Mouse (Mus musculus) embryo, embryonic 11 days (tissue): ENCODE measurements at regions not wholly inside any gene's neighbourhood (a gene's known extent, or its start where the extent isn't known, plus 50 kb on each side); places are given as distances from the start of the nearest gene placed in this dataset.

Experiments
- DNase-seq: peaks from one replicate; pipeline ENCODE4 v3.0.0-alpha.2; 2015

DNA sequence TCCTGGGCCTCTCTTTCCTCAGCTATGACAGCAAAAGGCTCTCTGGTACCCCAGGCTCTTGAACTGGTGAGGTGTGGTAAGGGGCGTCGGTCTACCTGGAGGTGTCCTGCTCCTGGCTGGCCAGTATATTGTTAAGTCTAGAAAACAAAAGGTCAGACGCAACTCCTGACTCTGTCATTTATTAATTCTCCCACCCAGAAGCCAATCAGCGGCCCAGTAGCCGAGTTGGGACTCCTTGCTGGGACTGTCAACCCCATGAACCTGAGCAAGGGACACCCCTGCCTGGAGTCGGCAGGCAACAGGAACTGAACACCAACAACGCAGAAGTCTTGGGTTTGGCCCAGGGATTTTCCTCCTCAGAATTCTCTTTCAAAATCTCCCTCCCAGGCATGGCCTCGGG lies 71.1 kb upstream of the Tle3 start:
- DNase-seq = no peak

DNA sequence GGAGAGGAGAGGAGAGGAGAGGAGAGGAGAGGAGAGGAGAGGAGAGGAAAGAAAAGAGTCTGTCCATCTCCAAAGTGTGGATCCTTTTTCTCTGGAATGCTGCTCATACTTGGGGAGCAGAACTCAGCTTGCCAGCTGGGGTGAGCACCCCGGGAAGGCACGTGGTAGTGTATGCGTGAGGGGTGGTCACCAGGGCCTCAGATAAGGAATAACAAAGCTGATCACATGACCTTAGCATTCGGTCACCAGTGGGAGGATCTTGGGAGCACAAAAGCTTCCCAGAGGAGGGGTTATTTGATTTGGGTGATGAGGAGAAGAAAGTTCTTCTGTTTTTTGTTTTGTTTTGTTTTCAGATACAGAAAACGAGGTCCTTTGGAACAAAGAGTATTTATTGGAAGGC lies 69.4 kb upstream of the Tle3 start:
- DNase-seq = no peak

DNA sequence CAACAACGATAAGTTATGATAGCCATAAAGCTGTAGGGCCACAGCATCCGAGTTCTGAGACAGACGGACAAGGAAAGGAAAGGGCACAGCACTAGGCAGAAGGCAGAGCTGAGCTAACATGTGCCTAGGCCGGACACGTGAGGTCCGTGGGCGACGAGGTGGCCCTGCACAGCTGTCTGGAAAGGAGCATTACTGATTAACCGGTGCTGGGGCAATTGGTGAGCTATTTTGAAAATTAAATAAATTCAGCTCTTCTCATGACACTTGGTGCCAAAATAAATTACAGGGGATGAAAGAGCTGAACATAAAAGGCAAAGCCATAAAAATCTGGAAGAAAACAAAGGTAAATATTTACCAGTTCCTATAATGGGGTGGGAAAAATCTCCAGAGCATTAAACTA lies 65.9 kb upstream of the Tle3 start:
- DNase-seq = no peak

DNA sequence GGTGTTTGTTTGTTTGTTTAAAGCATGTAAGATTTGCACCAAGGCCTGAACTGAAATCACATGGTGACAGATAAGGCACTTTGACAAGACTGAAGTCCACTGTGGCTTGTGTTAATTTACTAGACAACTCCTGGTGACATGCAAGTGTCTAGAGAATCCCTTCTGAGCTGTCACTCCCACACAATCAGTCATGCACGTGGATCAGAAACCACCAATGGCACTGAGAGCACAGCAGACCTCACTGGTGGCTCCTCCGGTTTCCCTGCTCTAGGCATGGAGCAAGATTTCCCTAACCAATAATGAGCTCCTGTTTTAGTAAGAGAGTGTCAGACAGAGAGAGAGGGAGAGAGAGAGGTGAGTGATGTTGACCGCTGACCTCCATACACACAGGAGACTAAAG lies 63.1 kb upstream of the Tle3 start:
- no peak for DNase-seq

DNA sequence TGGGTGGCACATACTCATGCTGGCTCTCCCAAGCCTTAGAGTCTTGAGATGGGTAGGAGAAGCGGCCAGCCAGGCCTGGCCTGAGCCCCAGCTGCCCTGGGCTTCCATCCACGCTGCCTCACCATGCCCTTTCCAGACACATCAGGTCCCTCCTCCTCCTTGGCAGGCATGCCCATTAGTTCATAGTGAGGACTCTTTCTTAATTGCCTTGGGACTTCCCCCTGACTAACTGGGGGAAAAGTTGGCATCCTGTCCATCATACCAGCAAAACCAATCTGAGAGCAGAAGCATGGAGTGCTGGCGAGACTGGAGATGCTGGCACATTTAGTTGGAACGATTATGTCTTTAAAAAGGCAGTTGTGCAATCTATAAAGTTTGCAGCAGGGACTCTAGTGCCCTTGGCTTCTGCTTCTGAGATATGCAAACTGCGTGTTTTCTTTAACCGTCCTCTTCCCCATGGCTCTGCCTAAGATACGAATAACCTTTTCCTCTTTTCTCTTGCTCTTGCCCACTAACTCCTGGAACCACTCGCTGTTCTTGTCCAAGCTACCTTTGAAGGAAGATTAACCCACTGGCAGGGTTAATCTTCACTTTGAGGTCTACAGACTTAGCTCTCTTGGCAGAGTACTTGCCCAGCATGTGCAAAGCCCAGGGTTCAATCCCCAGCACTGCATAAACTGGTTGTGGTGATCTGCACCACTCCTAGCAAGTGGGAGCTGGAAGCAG lies 62.2 kb upstream of the Tle3 start:
- DNase-seq = no peak

DNA sequence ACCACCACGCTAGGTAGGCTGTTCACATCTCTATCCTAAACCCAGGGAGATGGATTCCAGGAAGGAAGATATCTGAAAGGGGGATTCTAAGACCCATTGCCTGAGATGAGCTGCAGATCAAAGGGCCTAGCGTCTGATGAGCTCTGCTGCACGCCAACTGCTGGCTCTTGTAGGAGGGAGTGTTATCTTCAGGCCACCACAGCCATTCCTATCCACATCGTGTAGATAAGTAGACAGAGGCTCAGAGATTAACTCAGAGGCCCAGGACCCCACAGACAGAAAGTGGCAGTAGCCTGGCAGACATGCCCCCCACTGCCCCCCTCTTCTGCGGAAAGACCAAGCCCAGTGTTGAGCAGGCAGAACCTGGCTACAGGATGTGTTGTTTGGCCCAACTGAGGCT lies 61.6 kb upstream of the Tle3 start:
- DNase-seq = no peak

DNA sequence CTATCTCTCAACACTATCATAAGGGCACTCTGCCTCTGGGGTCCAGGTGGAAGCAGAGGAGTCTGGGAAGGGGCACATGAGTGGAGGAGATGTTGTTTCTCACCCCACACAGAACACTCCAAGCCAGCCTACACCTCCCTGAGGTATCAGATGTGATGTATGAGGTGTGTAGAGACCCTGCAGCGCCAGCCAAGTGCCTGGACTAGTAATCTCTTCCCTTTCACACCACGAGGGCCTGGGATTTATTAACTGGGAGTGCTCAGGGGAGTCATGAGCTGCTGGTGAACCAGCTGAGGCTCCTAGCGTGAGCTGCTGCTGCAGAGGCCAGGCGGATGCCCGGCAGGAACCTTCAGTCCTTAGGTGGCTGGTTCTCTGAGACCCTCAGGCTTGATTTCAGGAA lies 60.6 kb upstream of the Tle3 start:
- DNase-seq = peak; percentile 68

DNA sequence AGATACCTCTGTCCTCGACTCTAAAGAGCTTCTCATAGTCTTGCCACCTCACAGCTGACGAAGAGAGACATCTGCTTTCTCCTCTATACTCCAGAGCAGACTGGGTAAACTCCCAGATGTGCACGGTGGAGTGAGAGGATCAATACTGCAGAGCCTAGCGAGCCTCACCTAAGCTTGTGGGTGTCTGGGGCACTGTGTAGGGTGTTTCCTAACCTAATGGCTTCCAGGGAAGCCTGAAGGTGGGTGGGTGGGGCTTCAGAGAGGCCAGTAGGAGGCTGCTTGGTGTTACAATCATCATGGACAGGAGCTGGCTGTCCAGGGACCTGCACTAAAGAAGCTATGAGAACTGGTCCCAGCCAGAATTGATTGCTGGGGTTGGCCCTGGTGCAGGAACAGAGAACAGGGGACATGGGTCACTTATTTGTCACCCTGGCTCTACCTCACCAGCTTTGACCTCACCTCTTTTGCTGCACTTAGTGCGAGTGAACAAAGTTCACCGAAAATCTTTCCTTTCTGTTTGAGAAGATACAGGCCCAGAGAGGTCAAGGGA lies 57.5 kb upstream of the Tle3 start:
- no peak for DNase-seq

DNA sequence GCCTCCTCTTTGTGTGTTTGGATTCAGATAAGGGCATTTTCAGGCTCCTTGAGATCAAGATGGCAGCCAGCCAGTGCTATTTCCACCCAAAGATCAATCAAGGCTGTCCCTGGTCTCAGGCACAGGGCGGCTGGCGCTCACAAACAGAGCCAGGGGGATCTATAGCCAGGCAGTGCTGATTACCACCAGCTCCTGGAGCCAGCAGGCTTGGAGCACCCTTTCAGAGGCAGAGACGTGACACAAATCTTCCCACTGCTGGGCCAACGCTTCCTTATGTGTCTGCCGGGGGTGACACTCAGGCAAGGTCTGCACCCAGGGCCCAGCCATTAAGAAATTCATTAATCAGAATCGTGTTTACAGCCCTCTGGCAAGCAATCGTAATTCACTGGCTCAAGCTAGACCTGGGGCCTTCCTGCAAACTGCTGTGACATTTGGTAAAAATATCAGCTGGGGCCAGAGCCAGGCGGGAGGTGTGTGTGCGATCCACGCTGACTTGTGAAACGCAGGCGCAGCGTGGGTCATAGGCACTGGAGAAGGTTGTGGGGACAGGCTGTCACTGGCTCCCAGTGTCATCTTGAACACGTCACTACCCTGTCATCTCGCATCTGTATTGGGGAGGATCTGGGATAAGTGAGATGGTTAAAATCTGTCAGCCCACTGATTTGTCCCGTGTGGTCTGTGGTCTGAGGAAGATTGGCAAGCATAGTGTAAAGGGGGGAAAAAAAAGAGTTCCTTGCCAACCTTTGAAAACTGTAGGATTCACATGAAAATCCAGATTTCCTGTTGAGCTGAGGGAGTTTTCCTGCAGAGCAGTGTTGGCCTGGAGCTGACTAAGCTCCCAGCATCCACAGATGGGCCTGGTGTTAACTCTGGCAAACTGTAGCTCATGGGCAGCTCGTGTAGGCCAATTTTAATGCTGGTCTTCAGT lies 56.5 kb upstream of the Tle3 start:
- DNase-seq = no peak

DNA sequence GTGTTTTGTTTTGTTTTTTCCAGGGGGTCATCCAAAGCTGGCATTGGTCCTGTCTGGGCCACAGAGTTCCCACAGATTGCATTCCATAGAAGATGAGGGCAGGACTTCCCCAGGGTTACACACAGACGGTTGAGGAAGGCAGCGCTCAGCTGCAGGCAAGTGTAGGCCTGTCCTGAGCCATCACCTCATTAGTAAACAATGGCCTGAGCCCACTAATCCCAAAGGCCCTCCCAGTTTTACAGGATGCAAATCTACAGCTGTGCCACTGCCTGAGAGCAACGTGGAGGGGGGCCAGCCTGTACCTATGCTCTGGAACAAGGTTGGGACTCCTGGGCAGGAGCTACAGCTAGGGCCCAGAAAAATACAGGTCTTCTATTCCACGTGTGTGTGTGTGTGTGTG lies 55.7 kb upstream of the Tle3 start:
- DNase-seq = peak; percentile 47

DNA sequence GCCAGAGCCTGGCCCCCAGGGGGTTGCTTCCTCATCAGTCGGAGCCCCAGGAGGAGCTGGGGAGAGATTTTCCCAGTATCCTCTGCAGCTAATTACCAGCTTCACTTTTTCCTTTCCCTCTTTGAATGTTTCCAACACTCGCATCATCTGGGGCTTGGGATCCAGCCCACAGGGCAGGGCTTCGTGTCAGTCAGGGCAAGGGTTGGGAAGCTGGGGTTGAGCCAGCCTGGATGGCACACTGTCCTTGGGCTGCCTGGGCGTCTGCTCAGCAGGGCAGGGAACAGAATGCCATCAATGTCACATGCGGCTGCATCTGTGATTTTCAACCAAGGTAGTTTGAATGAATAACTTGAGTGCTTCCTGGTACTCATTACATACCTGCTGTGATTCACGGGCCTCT lies 52.4 kb upstream of the Tle3 start:
- DNase-seq = no peak

DNA sequence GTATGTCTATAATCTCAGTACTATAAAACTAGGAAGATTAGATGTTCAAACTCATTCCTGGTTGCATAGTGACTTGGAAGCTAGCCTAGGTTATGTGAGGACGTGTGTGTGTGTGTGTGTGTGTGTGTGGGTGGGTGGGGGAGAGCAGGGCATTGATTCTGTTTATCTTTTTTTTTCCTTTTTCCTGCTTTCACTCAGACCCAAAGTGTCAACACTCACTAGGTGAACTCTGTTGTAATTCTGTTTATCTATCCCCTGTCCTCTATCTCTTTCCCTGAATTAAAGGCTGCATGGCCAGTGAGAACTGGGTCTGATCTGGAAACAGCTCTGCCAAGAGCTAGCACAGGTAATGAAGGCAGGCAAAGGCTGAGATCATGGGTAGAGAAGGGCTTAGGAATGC lies 50.9 kb upstream of the Tle3 start:
- DNase-seq = no peak

DNA sequence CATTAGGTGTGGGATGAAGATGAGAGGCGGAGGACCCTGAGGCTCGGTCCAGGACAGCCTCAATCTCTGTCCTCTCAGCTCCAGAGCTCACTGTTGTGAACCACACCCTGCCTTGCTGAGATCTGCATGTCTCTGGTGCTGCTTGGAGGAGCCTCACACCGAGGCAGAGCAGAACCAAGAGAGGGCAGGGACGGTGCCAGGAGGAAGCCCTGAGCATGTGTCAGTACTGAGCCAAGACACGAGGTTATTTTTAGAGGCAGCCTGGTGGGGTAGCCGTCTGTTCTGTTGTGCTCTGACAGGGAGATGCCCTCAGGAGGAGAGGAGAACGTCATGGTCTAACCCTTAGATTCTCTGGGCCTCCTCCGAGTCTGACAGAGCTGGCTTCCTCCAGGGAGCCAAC lies 50.3 kb upstream of the Tle3 start:
- DNase-seq = no peak

DNA sequence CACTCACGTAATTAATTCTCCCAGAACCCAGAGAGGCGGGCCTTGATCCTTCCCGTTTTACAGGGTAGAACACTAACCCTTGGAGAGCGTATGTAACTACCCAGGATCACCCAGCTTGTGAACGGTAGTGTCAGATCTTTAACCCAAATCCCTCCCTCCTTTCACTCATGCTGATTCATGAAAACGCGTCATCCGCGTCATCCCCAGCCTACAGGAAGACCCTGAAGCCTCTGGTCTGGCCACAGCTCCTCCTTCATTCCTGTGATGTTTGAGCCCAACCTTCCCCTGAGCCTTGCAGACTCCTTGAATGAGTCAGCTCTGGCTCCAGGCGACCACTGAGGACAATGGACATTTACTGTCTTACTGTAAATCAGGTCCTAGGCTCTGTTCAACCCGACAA lies 49.8 kb upstream of the Tle3 start:
- no peak for DNase-seq
